Mouse (Mus musculus): ENCODE results near the gene Maml1. TPM values are rescaled to one million over a fixed set of nuclear protein-coding genes. Genes with fewer than 3 reads are reported as not detected.

Gene Maml1
- polyA plus RNA-seq, 1 experiment from 2014 or later, result 5.8 TPM

- 19% methylated on average over 8 of the region's 8 CpGs for WGBS
- no peaks in the 10 kb centered on the region for H3K9me3 ChIP-seq
- peak overlapping the region; percentile 48 for H3K4me3 ChIP-seq
- peaks cover 58% of the 10 kb centered on the region for H3K4me1 ChIP-seq
- peaks cover 70% of the 10 kb centered on the region for H3K27me3 ChIP-seq (ENCODE audit: poor library complexity, severe bottlenecking)
- DNase-seq (ENCODE audit: extremely low spot score, low spot score), result no peak
- peaks cover 43% of the 10 kb centered on the region for H3K36me3 ChIP-seq (replicated peaks)
- H3K27ac ChIP-seq, result no peak overlapping the region
These were observed 60.7 kb downstream of the Maml1 start for GRCm38 (mm10) chr11:50231411-50231810.

GRCm38 (mm10) chr11:50230481-50231304 is 61.4 kb downstream of the Maml1 start:
- Histone ChIP-seq H3K27ac (no peak overlapping the region), H3K4me3 (peak overlapping the region; percentile 48), H3K27me3 (ENCODE audit: poor library complexity, severe bottlenecking) (peaks cover 68% of the 10 kb centered on the region), H3K9me3 (no peaks in the 10 kb centered on the region), H3K4me1 (peaks cover 58% of the 10 kb centered on the region), H3K36me3 (replicated peaks) (peaks cover 43% of the 10 kb centered on the region)
- 23% methylated on average over 45 of the region's 45 CpGs for WGBS
- no peak for DNase-seq (ENCODE audit: extremely low spot score, low spot score)

- Histone ChIP-seq H3K4me3 (0 out of 2 replicates have a peak overlapping the region, but pooled peaks have one; percentile 9), H3K27ac (0 out of 2 replicates have a peak overlapping the region, but pooled peaks have one; percentile 57), H3K36me3 (replicated peaks) (peaks cover 36% of the 10 kb centered on the region), H3K4me1 (peaks cover 68% of the 10 kb centered on the region), H3K9me3 (no peaks in the 10 kb centered on the region), H3K27me3 (ENCODE audit: poor library complexity, severe bottlenecking) (peaks cover 57% of the 10 kb centered on the region)
- DNase-seq (ENCODE audit: extremely low spot score, low spot score), result no peak
- whole genome bisulfite sequencing, result 47% methylated on average over 7 of the region's 7 CpGs
These were observed 62.7 kb downstream of the Maml1 start for GRCm38 (mm10) chr11:50229252-50229910.

- Histone ChIP-seq H3K4me1 (peaks cover 74% of the 10 kb centered on the region), H3K36me3 (replicated peaks) (peaks cover 30% of the 10 kb centered on the region), H3K27ac (peak overlapping the region; percentile 57; the same call in 1 of the 2 replicates), H3K4me3 (0 out of 2 replicates have a peak overlapping the region, but pooled peaks have one; percentile 9), H3K27me3 (ENCODE audit: poor library complexity, severe bottlenecking) (peaks cover 58% of the 10 kb centered on the region), H3K9me3 (no peaks in the 10 kb centered on the region)
- DNase-seq (ENCODE audit: extremely low spot score, low spot score), result no peak
- 23% methylated on average over 3 of the region's 3 CpGs for WGBS
These were observed 63.3 kb downstream of the Maml1 start for GRCm38 (mm10) chr11:50228772-50229171.

- WGBS, result 87% methylated on average over 4 of the region's 4 CpGs
These were observed 64.4 kb downstream of the Maml1 start for GRCm38 (mm10) chr11:50227736-50228135.

GRCm38 (mm10) chr11:50227226-50227625 is 64.9 kb downstream of the Maml1 start:
- H3K9me3 ChIP-seq, result no peaks in the 10 kb centered on the region
- H3K27me3 ChIP-seq (ENCODE audit: poor library complexity, severe bottlenecking), result peaks cover 72% of the 10 kb centered on the region
- peaks cover 14% of the 10 kb centered on the region for H3K36me3 ChIP-seq (replicated peaks)
- 79% methylated on average over 3 of the region's 3 CpGs for WGBS
- peaks cover 81% of the 10 kb centered on the region for H3K4me1 ChIP-seq
- DNase-seq (ENCODE audit: extremely low spot score, low spot score), result no peak
- H3K4me3 ChIP-seq, result peak overlapping the region; percentile 91; the same call in 1 of the 2 replicates
- no peak overlapping the region for H3K27ac ChIP-seq

More at GRCm38 (mm10) chr11:50227736-50228135, 64.4 kb downstream of the Maml1 start:
- peaks cover 19% of the 10 kb centered on the region for H3K36me3 ChIP-seq (replicated peaks)
- peaks cover 68% of the 10 kb centered on the region for H3K27me3 ChIP-seq (ENCODE audit: poor library complexity, severe bottlenecking)
- no peak overlapping the region for H3K4me3 ChIP-seq
- peaks cover 78% of the 10 kb centered on the region for H3K4me1 ChIP-seq
- no peaks in the 10 kb centered on the region for H3K9me3 ChIP-seq
- no peak for DNase-seq (ENCODE audit: extremely low spot score, low spot score)
- no peak overlapping the region for H3K27ac ChIP-seq

- Histone ChIP-seq H3K9me3 (no peaks in the 10 kb centered on the region), H3K27me3 (ENCODE audit: poor library complexity, severe bottlenecking) (peaks cover 66% of the 10 kb centered on the region), H3K4me3 (peak overlapping the region; percentile 91), H3K36me3 (replicated peaks) (peaks cover 6% of the 10 kb centered on the region; the same call in 1 of the 2 replicates), H3K27ac (peak overlapping the region; percentile 93), H3K4me1 (peaks cover 77% of the 10 kb centered on the region)
- 27% methylated on average over 2 of the region's 2 CpGs for WGBS
- no peak for DNase-seq (ENCODE audit: extremely low spot score, low spot score)
These were observed 65.7 kb downstream of the Maml1 start for GRCm38 (mm10) chr11:50226406-50226805.

GRCm38 (mm10) chr11:50225611-50226378 is 66.3 kb downstream of the Maml1 start:
- DNase-seq (ENCODE audit: extremely low spot score, low spot score), result peak; percentile 55
- Histone ChIP-seq H3K4me3 (peak overlapping the region; percentile 91), H3K27me3 (ENCODE audit: poor library complexity, severe bottlenecking) (peaks cover 62% of the 10 kb centered on the region), H3K4me1 (peaks cover 71% of the 10 kb centered on the region), H3K9me3 (no peaks in the 10 kb centered on the region), H3K27ac (peak overlapping the region; percentile 93), H3K36me3 (replicated peaks) (peaks cover 2% of the 10 kb centered on the region; the same call in 1 of the 2 replicates)
- 4% methylated on average over 34 of the region's 34 CpGs for WGBS

GRCm38 (mm10) chr11:50224671-50225530 is 67.2 kb downstream of the Maml1 start:
- Histone ChIP-seq H3K27me3 (ENCODE audit: poor library complexity, severe bottlenecking) (peaks cover 53% of the 10 kb centered on the region), H3K4me1 (peaks cover 65% of the 10 kb centered on the region), H3K4me3 (peak overlapping the region; percentile 91), H3K27ac (peak overlapping the region; percentile 93), H3K36me3 (replicated peaks) (no peaks in the 10 kb centered on the region), H3K9me3 (no peaks in the 10 kb centered on the region)
- DNase-seq (ENCODE audit: extremely low spot score, low spot score), result peak; percentile 78
- under 1% methylated on average over 70 of the region's 70 CpGs for WGBS

GRCm38 (mm10) chr11:50223783-50224662 is 68.1 kb downstream of the Maml1 start:
- H3K4me1 ChIP-seq, result peaks cover 56% of the 10 kb centered on the region
- no peak for DNase-seq (ENCODE audit: extremely low spot score, low spot score)
- WGBS, result 8% methylated on average over 17 of the region's 17 CpGs
- H3K27me3 ChIP-seq (ENCODE audit: poor library complexity, severe bottlenecking), result peaks cover 44% of the 10 kb centered on the region
- peak overlapping the region; percentile 93 for H3K27ac ChIP-seq
- peak overlapping the region; percentile 91 for H3K4me3 ChIP-seq
- H3K36me3 ChIP-seq (replicated peaks), result no peaks in the 10 kb centered on the region
- H3K9me3 ChIP-seq, result no peaks in the 10 kb centered on the region

Data from forebrain, embryonic 10.5 days (tissue).